Mouse (Mus musculus) kidney, adult 2 months (tissue): ENCODE results near the gene Ddrgk1.

ENCODE experiments used
- CTCF ChIP-seq: fragments of 200-500 bp; conservative IDR thresholded peaks from 2 replicates; pipeline ENCODE4 v1.5.1; 2011; ENCODE audit warnings: low read depth, mild to moderate bottlenecking, control low read depth, low read length, moderate library complexity, mixed read lengths; ENCODE audit not compliant: insufficient read depth, insufficient read length
- POLR2A ChIP-seq: fragments of 200-500 bp; IDR thresholded peaks from one replicate; pipeline ENCODE4 v1.6.1; 2011; ENCODE audit warnings: low read depth, low read length, control low read depth

GRCm38 (mm10) chr2:130685426-130685825 lies 21.0 kb upstream of the Ddrgk1 start:
- TF ChIP-seq CTCF (no peak), POLR2A (no peak)
